Mouse (Mus musculus) cortical plate, adult 2 months (tissue): ENCODE measurements around the gene Dnajc6.

ENCODE experiments used
- CTCF ChIP-seq: fragments of 200-500 bp; IDR thresholded peaks from 2 replicates; pipeline ENCODE4 v1.5.1; 2011; ENCODE audit warnings: mild to moderate bottlenecking, control low read depth, low read length; ENCODE audit not compliant: insufficient read depth; ENCODE audit errors: extremely low read depth
- POLR2A ChIP-seq: fragments of 200-500 bp; IDR thresholded peaks from 2 replicates; pipeline ENCODE4 v1.6.1; 2011; ENCODE audit warnings: mild to moderate bottlenecking, low read length, control low read depth; ENCODE audit not compliant: insufficient read depth; ENCODE audit errors: extremely low read depth

GRCm38 (mm10) chr4:101621241-101621640 is 124.8 kb downstream of the Dnajc6 start:
- no peak for TF ChIP-seq POLR2A
- TF ChIP-seq CTCF = no peak
